Mouse (Mus musculus) CH12.LX (cell line): ENCODE measurements around the gene Brinp2. TPM values are rescaled to one million over a fixed set of nuclear protein-coding genes. Genes with fewer than 3 reads are reported as not detected.

Experiments
- DNase-seq: peaks from one replicate; pipeline ENCODE4 v3.0.0-alpha.2; 2013; ENCODE audit errors: extremely low read depth
- H3K27ac ChIP-seq: 2 replicates; pipeline ENCODE4 v1.5.1; 2012; ENCODE audit warnings: low read depth, mild to moderate bottlenecking, control low read depth, moderate library complexity; ENCODE audit not compliant: insufficient read depth
- H3K27me3 ChIP-seq: replicated peaks from 2 replicates; pipeline ENCODE3; 2012; ENCODE audit warnings: inconsistent platforms
- H3K36me3 ChIP-seq, 2 experiments: replicated peaks in 1 of 2; 2 replicates each; pipeline versions ENCODE3 to v1.6.1; 2012; ENCODE audit warnings: inconsistent platforms in 1 of 2, low read length in 1 of 2, mild to moderate bottlenecking in 1 of 2, mixed read lengths in 1 of 2, moderate library complexity in 1 of 2; ENCODE audit not compliant: control insufficient read depth in 1 of 2, insufficient read depth in 1 of 2
- H3K4me1 ChIP-seq, 2 experiments: 2 replicates each; pipeline ENCODE4 v1.6.1; 2012; ENCODE audit warnings: inconsistent platforms in 1 of 2, moderate library complexity in 1 of 2; ENCODE audit not compliant: insufficient read depth in 2 of 2, control insufficient read depth in 1 of 2
- H3K4me2 ChIP-seq: 2 replicates; pipeline ENCODE4 v1.6.1; 2012; ENCODE audit warnings: low read depth, mild to moderate bottlenecking, control low read depth; ENCODE audit not compliant: poor library complexity, insufficient read depth, severe bottlenecking
- H3K4me3 ChIP-seq, 3 experiments: fragments of 150-350 bp in 1 of 3; sonication (generic) in 1 of 3; replicated peaks in 1 of 3; 2 replicates each; pipeline versions ENCODE3 to v1.5.1; 2011 to 2012; ENCODE audit warnings: low read depth in 2 of 3, low read length in 2 of 3, mild to moderate bottlenecking in 2 of 3, moderate library complexity in 2 of 3, control low read depth in 1 of 3, improper control_type of control experiment in 1 of 3, inconsistent platforms in 1 of 3, mixed read lengths in 1 of 3; ENCODE audit not compliant: poor library complexity in 1 of 3
- H3K79me2 ChIP-seq: replicated peaks from 2 replicates; pipeline ENCODE4 v1.6.1; 2012; ENCODE audit warnings: mild to moderate bottlenecking, moderate library complexity; ENCODE audit not compliant: control insufficient read depth, poor library complexity, insufficient read depth, severe bottlenecking; ENCODE audit errors: extremely low read depth
- H3K9ac ChIP-seq: 2 replicates; pipeline ENCODE4 v1.6.1; 2012; ENCODE audit warnings: low read depth, mild to moderate bottlenecking, control low read depth, moderate library complexity; ENCODE audit not compliant: insufficient read depth
- H3K9me3 ChIP-seq: replicated peaks from 2 replicates; pipeline ENCODE3; 2012; ENCODE audit warnings: low read length, inconsistent platforms, mixed read lengths
- CHD1 ChIP-seq: IDR thresholded peaks from 2 replicates; pipeline ENCODE4 v1.6.1; 2012; ENCODE audit warnings: low read depth, low read length, improper control_type of control experiment, inconsistent platforms
- CHD2 ChIP-seq: IDR thresholded peaks from 2 replicates; pipeline ENCODE4 v1.6.1; 2011; ENCODE audit warnings: low read length, improper control_type of control experiment
- CTCF ChIP-seq, 2 experiments: IDR thresholded peaks in 1 of 2; conservative IDR thresholded peaks in 1 of 2; 2 replicates each; pipeline ENCODE4 v1.5.1; 2011 to 2012; ENCODE audit warnings: low read depth in 2 of 2, low read length in 2 of 2, improper control_type of control experiment in 1 of 2, inconsistent platforms in 1 of 2, mild to moderate bottlenecking in 1 of 2, moderate library complexity in 1 of 2
- E2F4 ChIP-seq: IDR thresholded peaks from 2 replicates; pipeline ENCODE4 v1.6.1; 2011; ENCODE audit warnings: low read depth, low read length, improper control_type of control experiment; ENCODE audit not compliant: insufficient replicate concordance
- GABPA ChIP-seq: IDR thresholded peaks from 2 replicates; pipeline ENCODE4 v1.6.1; 2012; ENCODE audit warnings: low read depth, low read length, improper control_type of control experiment, inconsistent platforms; ENCODE audit not compliant: insufficient replicate concordance
- JUND ChIP-seq: conservative IDR thresholded peaks from 2 replicates; pipeline ENCODE4 v1.6.1; 2011; ENCODE audit warnings: low read depth, low read length, improper control_type of control experiment
- KAT2A ChIP-seq: IDR thresholded peaks from 2 replicates; pipeline ENCODE4 v1.6.1; 2012; ENCODE audit warnings: low read length, improper control_type of control experiment, inconsistent platforms; ENCODE audit not compliant: insufficient replicate concordance
- MAFK ChIP-seq: IDR thresholded peaks from 2 replicates; pipeline ENCODE4 v1.6.1; 2011; ENCODE audit warnings: low read length, improper control_type of control experiment; ENCODE audit not compliant: insufficient replicate concordance
- MAX ChIP-seq: IDR thresholded peaks from 2 replicates; pipeline ENCODE4 v1.6.1; 2011; ENCODE audit warnings: low read length, improper control_type of control experiment
- MAZ ChIP-seq: IDR thresholded peaks from 2 replicates; pipeline ENCODE4 v1.6.1; 2012; ENCODE audit warnings: low read depth, mild to moderate bottlenecking, inconsistent platforms, low read length, improper control_type of control experiment, moderate library complexity
- MXI1 ChIP-seq: IDR thresholded peaks from 2 replicates; pipeline ENCODE4 v1.6.1; 2011; ENCODE audit warnings: mild to moderate bottlenecking, low read depth, low read length, improper control_type of control experiment
- MYC ChIP-seq: IDR thresholded peaks from 2 replicates; pipeline ENCODE4 v1.6.1; 2011; ENCODE audit warnings: low read depth, mild to moderate bottlenecking, improper control_type of control experiment, low read length
- NELFE ChIP-seq: IDR thresholded peaks from 2 replicates; pipeline ENCODE4 v1.6.1; 2011; ENCODE audit warnings: low read depth, low read length, improper control_type of control experiment
- PAX5 ChIP-seq: IDR thresholded peaks from 2 replicates; pipeline ENCODE4 v1.6.1; 2012; ENCODE audit warnings: low read length, inconsistent platforms, mixed read lengths
- POLR2A ChIP-seq: IDR thresholded peaks from 2 replicates; pipeline ENCODE4 v1.6.1; 2011; ENCODE audit warnings: low read depth, mild to moderate bottlenecking, improper control_type of control experiment, low read length
- POLR2AphosphoS2 ChIP-seq: IDR thresholded peaks from 2 replicates; pipeline ENCODE4 v1.6.1; 2011; ENCODE audit warnings: low read depth, low read length, improper control_type of control experiment
- RAD21 ChIP-seq: IDR thresholded peaks from 2 replicates; pipeline ENCODE4 v1.6.1; 2011; ENCODE audit warnings: low read depth, mild to moderate bottlenecking, low read length, improper control_type of control experiment, moderate library complexity
- RCOR1 ChIP-seq: conservative IDR thresholded peaks from 2 replicates; pipeline ENCODE4 v1.6.1; 2012; ENCODE audit warnings: low read depth, mild to moderate bottlenecking, inconsistent platforms, low read length, improper control_type of control experiment
- SIN3A ChIP-seq: IDR thresholded peaks from 2 replicates; pipeline ENCODE4 v1.6.1; 2012; ENCODE audit warnings: low read length, improper control_type of control experiment, inconsistent platforms
- SMC3 ChIP-seq: IDR thresholded peaks from 2 replicates; pipeline ENCODE4 v1.6.1; 2011; ENCODE audit warnings: low read depth, low read length, improper control_type of control experiment
- TBP ChIP-seq: conservative IDR thresholded peaks from 2 replicates; pipeline ENCODE4 v1.6.1; 2011; ENCODE audit warnings: low read depth, low read length, improper control_type of control experiment
- TCF12 ChIP-seq: IDR thresholded peaks from 2 replicates; pipeline ENCODE4 v1.6.1; 2014; ENCODE audit warnings: low read depth, mild to moderate bottlenecking, inconsistent platforms, low read length, improper control_type of control experiment
- UBTF ChIP-seq: IDR thresholded peaks from 2 replicates; pipeline ENCODE4 v1.6.1; 2012; ENCODE audit warnings: low read depth, mild to moderate bottlenecking, inconsistent platforms, low read length, improper control_type of control experiment, moderate library complexity
- USF1 ChIP-seq: IDR thresholded peaks from 2 replicates; pipeline ENCODE4 v1.6.1; 2014; ENCODE audit warnings: low read depth, mild to moderate bottlenecking, inconsistent platforms, low read length, improper control_type of control experiment
- ZC3H11A ChIP-seq: IDR thresholded peaks from 2 replicates; pipeline ENCODE4 v1.6.1; 2012; ENCODE audit warnings: low read depth, mild to moderate bottlenecking, inconsistent platforms, low read length, improper control_type of control experiment
- ZKSCAN1 ChIP-seq: IDR thresholded peaks from 2 replicates; pipeline ENCODE4 v1.6.1; 2012; ENCODE audit warnings: low read depth, inconsistent platforms, low read length, improper control_type of control experiment, borderline replicate concordance
- ZNF384 ChIP-seq: IDR thresholded peaks from 2 replicates; pipeline ENCODE4 v1.6.1; 2012; ENCODE audit warnings: low read depth, low read length, improper control_type of control experiment, inconsistent platforms
- dilution Hi-C: fragments of 300-500 bp; cut with MboI; formaldehyde crosslinking; loops from 2 replicates; pipeline ENCODE4 v1.14.3; 2020; ENCODE audit warnings: low sequenced_read_pairs; ENCODE audit not compliant: extremely low pct_unique_long_range_greater_than_20kb, extremely low pct_ligation_motif_present
- in situ Hi-C: fragments of 300-500 bp; cut with MboI; formaldehyde crosslinking; loops from 3 replicates; pipeline ENCODE4 v1.14.3; 2019; ENCODE audit warnings: low sequenced_read_pairs, low pct_ligation_motif_present, low pct_unique_long_range_greater_than_20kb, mixed read lengths
- polyA plus RNA-seq: library from polyadenylated mRNA; unstranded; fragments of >175 nt; gene quantifications from 2 replicates; pipeline ENCODE4 v1.2.1, GENCODE M21; 2012; ENCODE audit warnings: low read depth; ENCODE audit not compliant: insufficient read length
- total RNA-seq, 2 experiments: library from RNA; depleted of rRNA; stranded (reverse); fragments of 300-350 nt in 1 of 2; fragments of >200 nt in 1 of 2; gene quantifications; 2 replicates each; pipeline ENCODE4 v1.2.3; 2012 to 2014

Gene Brinp2
- total and polyA plus RNA-seq, 3 experiments, result 0.04 to 0.26 (median 0.05) TPM

- in situ Hi-C loops (no loop called here), dilution Hi-C loops (no loop called here)
- no peak for DNase-seq
- 0 out of 4 replicates have a peak, but pooled peaks cover 0 to 4% of the 10 kb centered on the region in 2 experiments for H3K4me1 ChIP-seq
- no peak overlapping the region for H3K4me2 ChIP-seq
- no peaks in the 10 kb centered on the region for H3K27me3 ChIP-seq
- no peaks in the 10 kb centered on the region for H3K79me2 ChIP-seq
- H3K9me3 ChIP-seq, result no peaks in the 10 kb centered on the region
- H3K9ac ChIP-seq, result no peak overlapping the region
- H3K27ac ChIP-seq, result no peak overlapping the region
- no peak overlapping the region for H3K4me3 ChIP-seq
- H3K36me3 ChIP-seq, result no peaks in the 10 kb centered on the region
- TF ChIP-seq MXI1, result no peak
- TF ChIP-seq RCOR1, result no peak
- TF ChIP-seq SIN3A, result no peak
- no peak for TF ChIP-seq TBP
- no peak for TF ChIP-seq ZC3H11A
- TF ChIP-seq MAX, result no peak
- TF ChIP-seq E2F4, result no peak
- TF ChIP-seq KAT2A, result no peak
- TF ChIP-seq NELFE, result no peak
- TF ChIP-seq RAD21, result no peak
- TF ChIP-seq PAX5, result no peak
- no peak for TF ChIP-seq MAZ
- TF ChIP-seq, all 38 proteins: peak for 0
Measured at GRCm38 (mm10) chr1:158385311-158385710, 29.2 kb upstream of the Brinp2 start.

DNA sequence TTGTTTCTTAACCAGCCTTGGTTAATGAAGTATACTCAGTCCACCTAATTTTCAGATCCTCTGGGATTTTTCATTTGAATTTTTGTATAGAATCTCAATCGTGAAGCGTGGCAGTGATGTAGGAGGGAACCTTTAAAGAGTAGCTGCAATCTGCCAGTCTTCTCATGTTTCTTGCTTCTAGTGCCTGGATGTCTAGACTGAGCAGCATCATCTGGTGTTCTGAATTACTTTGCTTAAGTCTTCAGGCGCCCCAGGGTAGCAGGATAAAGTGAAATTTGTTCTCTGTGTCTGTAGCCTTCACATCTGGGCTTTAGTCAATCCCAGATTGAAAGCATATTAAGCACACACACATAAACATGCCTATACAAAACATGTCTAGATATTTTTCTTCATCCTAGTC lies 27.1 kb upstream of the Brinp2 start:
- Histone ChIP-seq H3K36me3 (no peaks in the 10 kb centered on the region), H3K27ac (no peak overlapping the region), H3K4me1 (0 out of 4 replicates have a peak, but pooled peaks cover 0 to 4% of the 10 kb centered on the region in 2 experiments)
- TF ChIP-seq USF1 (no peak), TBP (no peak), JUND (no peak), UBTF (no peak), RAD21 (no peak), ZKSCAN1 (no peak), RCOR1 (no peak), MYC (no peak), MAFK (no peak), CTCF (conservative IDR thresholded peaks at IDR 0.05 in 1 of 2, IDR thresholded peaks at IDR 0.05 in 1 of 2; ENCODE audit: low read depth in 2 of 2, low read length in 2 of 2) (no peak), GABPA (no peak), SMC3 (no peak), ZNF384 (no peak), CHD2 (no peak), SIN3A (no peak), TCF12 (no peak), POLR2AphosphoS2 (no peak), POLR2A (no peak), CHD1 (no peak), MAZ (no peak)
- TF ChIP-seq, all 38 proteins: peak for 0
- Histone ChIP-seq H3K27me3 (no peaks in the 10 kb centered on the region), H3K79me2 (no peaks in the 10 kb centered on the region), H3K9me3 (no peaks in the 10 kb centered on the region), H3K4me3 (no peak overlapping the region), H3K4me2 (no peak overlapping the region), H3K9ac (no peak overlapping the region)
- in situ Hi-C loops, result no loop called here
- DNase-seq, result no peak
- dilution Hi-C loops, result no loop called here
